Mouse (Mus musculus) splenic B cell, adult 2 months (primary cell): ENCODE results near the gene Brwd1.

ENCODE experiments used
- DNase-seq: peaks from one replicate; pipeline ENCODE4 v3.0.0-alpha.2; 2011; ENCODE audit warnings: low read depth, low spot score
- H3K27me3 ChIP-seq: 2 replicates; pipeline ENCODE4 v1.6.1; 2012; ENCODE audit warnings: mild to moderate bottlenecking, low read length, moderate library complexity, mixed read lengths; ENCODE audit not compliant: control insufficient read depth, poor library complexity, insufficient read depth, severe bottlenecking
- H3K36me3 ChIP-seq: 2 replicates; pipeline ENCODE4 v1.6.1; 2012; ENCODE audit warnings: mild to moderate bottlenecking, low read length, moderate library complexity, mixed read lengths; ENCODE audit not compliant: control insufficient read depth, poor library complexity, insufficient read depth, severe bottlenecking

Brwd1 gene

GRCm38 (mm10) chr16:96091515-96092504 lies 9.5 kb upstream of the Brwd1 start:
- Histone ChIP-seq H3K27me3 (no peaks in the 10 kb centered on the region), H3K36me3 (no peaks in the 10 kb centered on the region)
- DNase-seq: no peak

GRCm38 (mm10) chr16:96088120-96088519 lies 5.8 kb upstream of the Brwd1 start:
- no peak for DNase-seq
- Histone ChIP-seq H3K27me3 (no peaks in the 10 kb centered on the region), H3K36me3 (no peaks in the 10 kb centered on the region)

DNA sequence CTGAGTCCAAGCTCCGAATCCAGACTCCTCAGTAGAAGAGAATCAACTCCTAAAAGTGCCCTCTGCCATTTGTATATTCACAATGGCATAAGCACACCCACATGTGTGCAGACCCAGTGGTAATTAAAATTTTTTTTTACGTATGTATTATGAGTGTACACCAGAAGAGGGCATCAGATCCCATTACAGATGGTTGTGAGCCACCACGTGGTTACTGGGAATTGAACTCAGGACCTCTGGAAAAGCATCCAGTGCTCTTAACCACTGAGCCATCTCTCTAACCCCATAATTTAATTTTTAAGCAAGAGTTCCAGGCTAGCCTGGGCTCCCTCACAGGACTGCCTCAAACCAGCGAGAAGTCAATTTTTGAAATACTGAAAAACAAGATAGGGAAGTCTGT lies 5.1 kb upstream of the Brwd1 start:
- Histone ChIP-seq H3K36me3 (no peaks in the 10 kb centered on the region), H3K27me3 (no peaks in the 10 kb centered on the region)
- no peak for DNase-seq

GRCm38 (mm10) chr16:96087001-96087400 lies 4.7 kb upstream of the Brwd1 start:
- DNase-seq: peak; percentile 89
- Histone ChIP-seq H3K36me3 (no peaks in the 10 kb centered on the region), H3K27me3 (no peaks in the 10 kb centered on the region)

- H3K36me3 ChIP-seq: no peaks in the 10 kb centered on the region
- peak; percentile 72 for DNase-seq
- H3K27me3 ChIP-seq: no peaks in the 10 kb centered on the region
Observed at GRCm38 (mm10) chr16:96085597-96085996, 3.3 kb upstream of the Brwd1 start.

- peak; percentile 46 for DNase-seq
- Histone ChIP-seq H3K27me3 (no peaks in the 10 kb centered on the region), H3K36me3 (peaks cover 2% of the 10 kb centered on the region; the same call in 1 of the 2 replicates)
Observed at GRCm38 (mm10) chr16:96083179-96083646, 887 bp upstream of the Brwd1 start.

GRCm38 (mm10) chr16:96081742-96082241 lies 534 bp downstream of the Brwd1 start:
- no peak for DNase-seq
- Histone ChIP-seq H3K27me3 (no peaks in the 10 kb centered on the region), H3K36me3 (peaks cover 2% of the 10 kb centered on the region; the same call in 1 of the 2 replicates)

- DNase-seq: peak; percentile 89
- Histone ChIP-seq H3K36me3 (peaks cover 4% of the 10 kb centered on the region), H3K27me3 (no peaks in the 10 kb centered on the region)
Observed at GRCm38 (mm10) chr16:96081331-96081730, 995 bp downstream of the Brwd1 start.

DNA sequence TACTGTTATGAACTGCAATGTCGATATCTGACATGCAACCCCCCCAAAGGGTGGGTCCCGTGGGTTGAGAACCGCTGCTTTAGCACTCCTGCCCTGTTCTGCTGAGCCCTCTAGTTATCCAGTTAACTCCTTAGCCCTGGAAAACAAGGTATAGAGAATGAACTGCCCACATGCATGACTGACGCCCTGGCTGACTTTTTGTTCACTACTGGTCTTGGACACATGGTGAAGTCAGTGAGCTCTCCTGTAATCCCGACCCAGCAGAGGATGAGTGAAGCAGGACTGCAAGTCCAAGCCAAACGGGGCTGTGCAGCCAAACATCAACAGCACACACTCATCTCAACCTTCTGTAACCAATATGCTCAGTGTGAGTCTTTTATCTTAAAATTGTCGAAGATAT lies 1.8 kb downstream of the Brwd1 start:
- peaks cover 8% of the 10 kb centered on the region for H3K36me3 ChIP-seq
- DNase-seq: no peak
- no peaks in the 10 kb centered on the region for H3K27me3 ChIP-seq

GRCm38 (mm10) chr16:96068364-96068763 lies 14.0 kb downstream of the Brwd1 start:
- no peak for DNase-seq
- peaks cover 27% of the 10 kb centered on the region for H3K36me3 ChIP-seq
- no peaks in the 10 kb centered on the region for H3K27me3 ChIP-seq

GRCm38 (mm10) chr16:96066174-96066573 lies 16.2 kb downstream of the Brwd1 start:
- Histone ChIP-seq H3K36me3 (peaks cover 33% of the 10 kb centered on the region), H3K27me3 (no peaks in the 10 kb centered on the region)
- DNase-seq: no peak

DNA sequence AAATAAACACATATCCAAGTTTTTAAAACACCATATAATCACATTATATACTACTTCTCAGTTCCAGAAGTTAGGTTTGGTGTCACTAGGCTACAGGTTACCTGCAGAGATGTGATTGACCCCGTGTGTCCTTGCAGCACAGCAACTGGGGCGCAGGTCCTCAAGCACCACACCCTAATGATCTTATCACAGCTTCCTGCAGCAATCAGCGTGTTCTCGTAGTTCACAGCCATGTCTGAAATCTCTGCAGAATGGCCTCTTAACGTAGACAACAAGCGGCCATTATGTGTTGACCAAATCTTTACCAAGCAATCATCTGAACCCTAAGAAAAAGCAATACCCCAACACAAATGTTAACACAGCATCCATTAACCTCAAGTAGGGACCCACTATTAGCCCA lies 17.7 kb downstream of the Brwd1 start:
- DNase-seq: no peak
- Histone ChIP-seq H3K27me3 (no peaks in the 10 kb centered on the region), H3K36me3 (peaks cover 39% of the 10 kb centered on the region)

DNA sequence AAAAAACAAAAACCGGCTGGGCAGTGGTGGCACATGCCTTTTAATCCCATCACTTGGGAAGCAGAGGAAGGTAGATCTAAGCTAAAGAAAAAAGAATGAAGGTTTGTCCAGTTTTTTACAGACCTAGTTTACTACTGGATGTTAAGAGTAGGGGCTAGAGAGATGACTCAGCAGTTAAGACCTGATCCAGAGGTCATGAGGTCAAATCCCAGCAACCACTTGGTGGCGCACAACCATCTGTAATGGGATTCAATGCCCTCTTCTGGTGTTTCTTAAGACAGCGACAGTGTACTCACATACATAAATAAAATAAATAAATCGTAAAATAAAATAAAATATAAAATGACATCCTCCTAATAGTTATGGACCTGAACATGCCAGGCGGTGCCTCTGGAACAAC lies 38.2 kb downstream of the Brwd1 start:
- Histone ChIP-seq H3K36me3 (peaks cover 28% of the 10 kb centered on the region), H3K27me3 (no peaks in the 10 kb centered on the region)
- DNase-seq: peak; percentile 59

- no peak for DNase-seq
- Histone ChIP-seq H3K36me3 (peaks cover 26% of the 10 kb centered on the region), H3K27me3 (no peaks in the 10 kb centered on the region)
Observed at GRCm38 (mm10) chr16:96040691-96041090, 41.6 kb downstream of the Brwd1 start.

DNA sequence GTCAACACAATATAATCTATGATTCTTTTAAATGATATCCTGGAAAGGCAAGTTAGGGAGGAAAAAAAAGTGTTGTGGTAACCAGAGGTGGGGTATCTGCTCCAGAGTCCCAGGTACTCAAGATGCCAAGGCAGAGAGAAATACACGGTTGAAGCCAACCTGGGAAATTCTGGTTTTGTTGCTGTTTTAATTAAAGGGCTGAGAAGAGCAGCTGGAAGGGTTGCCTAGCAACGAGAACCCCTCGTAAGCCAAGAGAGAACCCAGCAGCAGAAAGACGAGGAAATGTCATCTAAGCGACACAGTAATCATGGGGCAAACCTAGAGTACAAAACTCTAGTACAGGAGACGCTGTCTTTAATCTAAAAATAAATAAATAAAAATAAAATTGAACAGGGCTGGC lies 42.8 kb downstream of the Brwd1 start:
- no peak for DNase-seq
- H3K27me3 ChIP-seq: no peaks in the 10 kb centered on the region
- peaks cover 26% of the 10 kb centered on the region for H3K36me3 ChIP-seq
